In the genomic region with DNA sequence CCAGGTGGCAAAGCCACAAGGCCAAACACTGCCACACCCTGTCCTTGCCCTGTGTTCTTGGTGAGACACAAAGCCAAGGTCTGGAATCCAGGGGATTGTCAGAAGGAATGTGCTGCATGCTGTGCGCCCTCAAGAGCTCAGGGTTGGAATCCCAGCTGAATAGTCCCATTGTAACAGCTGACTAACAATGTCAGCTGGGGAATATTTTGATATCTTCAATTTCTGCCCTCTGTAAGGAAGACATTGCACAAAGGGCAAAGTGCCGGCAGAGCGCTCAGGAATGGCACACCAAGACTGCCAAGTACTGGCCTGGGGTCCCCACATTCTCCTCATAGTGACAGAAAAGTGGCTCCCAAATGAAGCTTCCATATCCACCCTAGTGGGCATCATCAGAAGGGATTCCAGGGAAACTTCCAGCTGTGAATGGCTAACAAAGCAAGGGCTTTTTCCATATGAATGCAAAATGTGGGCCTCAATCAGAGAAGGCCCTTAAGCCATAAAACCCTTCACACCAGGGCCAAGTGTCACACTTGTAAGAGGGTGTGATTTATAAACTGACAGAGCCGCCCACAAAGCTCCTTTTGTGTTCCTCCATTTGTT, we compare ENCODE assay signal across 7 mouse cellular contexts. TPM values are rescaled to one million over a fixed set of nuclear protein-coding genes. Genes with fewer than 3 reads are reported as not detected.
DNase-seq lines count a peak whose midpoint lies in the region; ATAC-seq and TF ChIP-seq lines count a peak whose summit lies in the region.

No protein-coding gene starts in this region.

- no peak overlapping the region for H3K9ac ChIP-seq in neural tube, embryonic 15.5 days (replicated peaks)

- WGBS in spleen, adult 2 months, result 89% methylated on average over 4 of the region's 4 CpGs
- WGBS in forebrain, embryonic 10.5 days, result 27% methylated on average over 4 of the region's 4 CpGs
- 9% methylated on average over 4 of the region's 4 CpGs for WGBS in neural tube, embryonic 15.5 days

- no peak for TF ChIP-seq CTCF in spleen, adult 2 months (IDR thresholded peaks at IDR 0.05; ENCODE audit: extremely low read depth, insufficient read depth, insufficient read length, insufficient replicate concordance)

- peak overlapping the region; percentile 78 for H3K27ac ChIP-seq in spleen, adult 2 months (ENCODE audit: insufficient read depth, low read length)
- H3K27ac ChIP-seq in forebrain, embryonic 10.5 days, result peak overlapping the region; percentile 22
- H3K27ac ChIP-seq in neural tube, embryonic 15.5 days (replicated peaks), result peak overlapping the region; percentile 28

- peaks cover 24% of the 10 kb centered on the region for H3K36me3 ChIP-seq in spleen, adult 2 months (ENCODE audit: control insufficient read depth, insufficient read depth, low read length)
- peaks cover 100% of the 10 kb centered on the region for H3K36me3 ChIP-seq in forebrain, embryonic 10.5 days (replicated peaks)
- H3K36me3 ChIP-seq in neural tube, embryonic 15.5 days, result peaks cover 61% of the 10 kb centered on the region

- no peak; the same call in 1 of the 2 replicates for ATAC-seq in neural tube, embryonic 15.5 days (ENCODE audit: low FRiP score)

- H3K27me3 ChIP-seq in spleen, adult 2 months (ENCODE audit: control insufficient read depth, insufficient read depth, low read length), result no peaks in the 10 kb centered on the region
- peaks cover 23% of the 10 kb centered on the region for H3K27me3 ChIP-seq in forebrain, embryonic 10.5 days (ENCODE audit: poor library complexity, severe bottlenecking)
- H3K27me3 ChIP-seq in neural tube, embryonic 15.5 days (replicated peaks), result no peaks in the 10 kb centered on the region

- peaks cover 15% of the 10 kb centered on the region; the same call in 1 of the 2 replicates for H3K4me1 ChIP-seq in spleen, adult 2 months (ENCODE audit: control insufficient read depth, insufficient read depth, insufficient read length)
- H3K4me1 ChIP-seq in forebrain, embryonic 10.5 days, result peaks cover 38% of the 10 kb centered on the region
- H3K4me1 ChIP-seq in neural tube, embryonic 15.5 days, result peaks cover 3% of the 10 kb centered on the region

- DNase-seq in spleen, adult 2 months (ENCODE audit: low read depth in 1 of 2, low spot score in 2 of 2), result no peak
- DNase-seq in spleen, postnatal 10 days (ENCODE audit: low spot score in 2 of 2), result no peak
- peak; percentile 64 for DNase-seq in forebrain, embryonic 10.5 days (ENCODE audit: extremely low spot score, low spot score)
- peak; percentile 30 for DNase-seq in kidney, postnatal 10 days
- no peak for DNase-seq in layer of hippocampus, postnatal 10 days (ENCODE audit: low spot score in 2 of 2)
- DNase-seq in right cerebral cortex, postnatal 14 days, result no peak

- H3K4me3 ChIP-seq in spleen, adult 2 months (ENCODE audit: extremely low read depth, insufficient read depth, insufficient read length), result no peak overlapping the region
- peak overlapping the region; percentile 13; the same call in 1 of the 2 replicates for H3K4me3 ChIP-seq in forebrain, embryonic 10.5 days
- H3K4me3 ChIP-seq in neural tube, embryonic 15.5 days (replicated peaks), result no peak overlapping the region

- no peak for TF ChIP-seq POLR2A in spleen, adult 2 months (IDR thresholded peaks at IDR 0.05; ENCODE audit: low read depth, low read length)

- H3K4me2 ChIP-seq in neural tube, embryonic 15.5 days, result no peak overlapping the region

- no peaks in the 10 kb centered on the region for H3K9me3 ChIP-seq in forebrain, embryonic 10.5 days
- H3K9me3 ChIP-seq in neural tube, embryonic 15.5 days (replicated peaks), result no peaks in the 10 kb centered on the region

RNA-seq across cellular contexts. Expression of a gene that starts 22.6 kb away (rescaled TPM):
- 16.7 and 20.7 TPM in 2 replicates for polyA plus RNA-seq in spleen, adult 2 months (2012; rRNA removed)
- 505 and 521 TPM in 2 replicates for polyA plus RNA-seq in forebrain, embryonic 10.5 days (2016; fragmentation: Nextera tagmentation; extraction: Ambion mirVana)
- 239 and 275 TPM in 2 replicates for polyA plus RNA-seq in neural tube, embryonic 15.5 days (2015; fragmentation: Nextera tagmentation; extraction: Ambion mirVana)
- total RNA-seq in layer of hippocampus, postnatal 10 days (2021), result 100 to 1,000 TPM; 106 to 115 TPM

RNA-seq across cellular contexts. Expression of a gene that starts 35.7 kb away (rescaled TPM):
- 47.2 and 57.2 TPM in 2 replicates for polyA plus RNA-seq in spleen, adult 2 months (2012; rRNA removed)
- 18.8 and 19.2 TPM in 2 replicates for polyA plus RNA-seq in forebrain, embryonic 10.5 days (2016; fragmentation: Nextera tagmentation; extraction: Ambion mirVana)
- 14.5 and 17.3 TPM in 2 replicates for polyA plus RNA-seq in neural tube, embryonic 15.5 days (2015; fragmentation: Nextera tagmentation; extraction: Ambion mirVana)
- total RNA-seq in layer of hippocampus, postnatal 10 days (2021), result 10 to 100 TPM; 46.4 to 52.8 TPM

RNA-seq across cellular contexts. Expression of a gene that starts 56.8 kb away (rescaled TPM):
- 22.9 and 45.7 TPM in 2 replicates for polyA plus RNA-seq in spleen, adult 2 months (2012; rRNA removed)
- polyA plus RNA-seq in forebrain, embryonic 10.5 days (2016; fragmentation: Nextera tagmentation; extraction: Ambion mirVana), result 16.4 and 18.8 TPM in 2 replicates
- polyA plus RNA-seq in neural tube, embryonic 15.5 days (2015; fragmentation: Nextera tagmentation; extraction: Ambion mirVana), result 25.4 and 27.5 TPM in 2 replicates
- 10 to 100 TPM; 28.0 to 30.0 TPM for total RNA-seq in layer of hippocampus, postnatal 10 days (2021)

Comparison
In these comparisons a context has a peak if more than half of its experiments do, and no peak if none do; other contexts are left out.
1. DNase-seq: peak in forebrain, embryonic 10.5 days (single experiment) and kidney, postnatal 10 days (single experiment); none in spleen, adult 2 months (0 of 2), spleen, postnatal 10 days (0 of 2), layer of hippocampus, postnatal 10 days (0 of 2) and right cerebral cortex, postnatal 14 days (single experiment).
2. H3K27ac ChIP-seq: peak in every context shown above with its lines; median percentile 78 in spleen, adult 2 months; 28 in neural tube, embryonic 15.5 days; 22 in forebrain, embryonic 10.5 days.
3. RNA of a gene that starts 22.6 kb away (polyA plus RNA-seq): 505 to 521 TPM in forebrain, embryonic 10.5 days and 239 to 275 TPM in neural tube, embryonic 15.5 days; 16.7 to 20.7 TPM in spleen, adult 2 months; every median in the first group is over 10 times any median in the second.